Mouse (Mus musculus) heart, postnatal 4 days (tissue): ENCODE measurements around the gene R3hdm1. TPM values are rescaled to one million over a fixed set of nuclear protein-coding genes. Genes with fewer than 3 reads are reported as not detected.
A peak's percentile ranks its signal among the peaks of the same experiment; 100 is the strongest.
"Not testable (repeated sequence)": the region's sequence is repeated elsewhere in the genome, so short reads cannot be mapped to it uniquely, and the experiment has no call there.

ENCODE experiments used
- DNase-seq: peaks from one replicate; pipeline ENCODE4 v3.0.0; 2021
- total RNA-seq, 2 experiments: library from RNA; stranded (reverse); gene quantifications; 2 replicates each; pipeline ENCODE4 v1.2.3; 2021

The R3hdm1 gene
- total RNA-seq, result 10 to 100 TPM; 59.7 to 61.8 TPM

DNA sequence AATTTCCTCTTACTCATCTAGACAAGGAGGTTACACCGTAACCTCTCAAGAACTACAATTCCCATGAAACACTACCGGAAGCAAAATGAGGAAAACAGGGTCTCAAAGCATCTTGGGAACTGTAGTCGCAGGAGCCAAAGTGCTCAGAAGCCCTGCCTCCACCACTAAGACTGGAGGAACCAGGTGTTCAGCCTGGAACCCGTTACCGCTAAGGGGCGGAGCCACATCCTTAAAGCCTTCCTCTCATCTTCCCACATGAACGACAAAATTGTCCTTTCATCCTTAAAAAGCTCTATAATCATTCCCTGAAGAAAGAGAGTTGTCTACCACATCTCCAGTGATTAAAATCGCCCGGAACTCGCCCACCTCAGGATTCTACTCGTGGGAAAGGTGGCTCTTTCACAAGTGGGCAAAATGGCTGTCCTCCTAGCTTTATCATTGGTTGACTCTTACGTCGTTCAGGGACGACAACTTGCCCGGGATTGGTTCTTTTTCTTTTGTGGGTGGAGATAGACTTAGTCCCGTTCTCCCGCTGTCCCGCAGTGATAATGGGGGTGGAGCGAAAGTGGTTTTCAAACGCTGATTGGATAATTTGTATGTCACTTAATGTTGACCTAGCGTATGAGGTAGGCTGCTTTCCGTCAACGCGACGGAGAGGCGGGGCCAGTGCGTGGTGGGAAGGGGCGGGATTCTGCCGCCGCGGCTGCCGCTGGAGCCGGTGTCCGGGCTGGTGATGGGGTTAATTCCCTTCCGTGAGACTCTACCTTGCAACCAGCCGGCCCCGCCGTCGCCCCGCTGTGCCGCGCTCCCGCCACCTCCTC lies at the start of gene R3hdm1, which contains the start of gene Zranb3:
Gene R3hdm1, plus strand, starts transcription at position 661 of the 821 bp plus-strand sequence.
Gene Zranb3, minus strand, starts transcription at position 407 of the 821 bp plus-strand sequence.
- DNase-seq, result peak; percentile 97

DNA sequence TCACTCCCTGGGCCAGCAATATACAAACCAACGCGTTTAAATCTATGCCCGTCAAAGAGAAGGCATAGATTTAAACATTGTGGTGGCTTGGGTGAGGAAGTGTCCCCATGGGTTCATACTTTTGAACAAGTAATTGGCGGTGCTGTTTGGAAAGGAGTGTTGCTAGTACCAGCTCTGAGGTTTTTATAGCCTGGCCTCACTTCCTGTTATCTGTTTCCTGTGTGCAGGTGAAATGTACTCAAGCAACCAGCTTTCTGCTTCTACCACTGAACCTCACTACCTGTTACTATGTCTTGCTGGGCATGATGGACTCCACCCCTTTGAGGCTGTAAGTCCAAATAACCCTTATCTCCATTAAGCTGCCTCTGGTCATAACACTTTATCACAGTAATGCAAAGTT lies 45.8 kb upstream of the R3hdm1 start:
- DNase-seq, result no peak

DNA sequence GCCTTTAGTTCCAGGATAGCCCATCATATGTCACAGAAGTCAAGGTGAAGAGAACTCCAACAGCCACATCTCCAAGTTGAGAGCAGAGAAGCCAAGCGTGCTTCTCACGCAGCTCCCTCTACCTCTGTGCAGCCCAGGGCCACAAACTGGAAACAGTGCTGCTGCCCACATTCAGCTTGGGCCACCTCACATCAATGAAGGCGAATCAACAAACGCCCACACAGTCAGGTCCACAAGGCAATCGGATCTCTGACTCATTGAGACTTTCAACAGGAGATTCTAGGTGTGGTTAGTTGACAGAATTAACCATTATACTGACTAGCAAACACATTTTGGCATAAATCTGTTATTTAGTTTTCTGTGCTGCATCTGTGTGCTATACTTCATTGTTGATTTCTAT lies 44.5 kb upstream of the R3hdm1 start:
- DNase-seq, result no peak

DNA sequence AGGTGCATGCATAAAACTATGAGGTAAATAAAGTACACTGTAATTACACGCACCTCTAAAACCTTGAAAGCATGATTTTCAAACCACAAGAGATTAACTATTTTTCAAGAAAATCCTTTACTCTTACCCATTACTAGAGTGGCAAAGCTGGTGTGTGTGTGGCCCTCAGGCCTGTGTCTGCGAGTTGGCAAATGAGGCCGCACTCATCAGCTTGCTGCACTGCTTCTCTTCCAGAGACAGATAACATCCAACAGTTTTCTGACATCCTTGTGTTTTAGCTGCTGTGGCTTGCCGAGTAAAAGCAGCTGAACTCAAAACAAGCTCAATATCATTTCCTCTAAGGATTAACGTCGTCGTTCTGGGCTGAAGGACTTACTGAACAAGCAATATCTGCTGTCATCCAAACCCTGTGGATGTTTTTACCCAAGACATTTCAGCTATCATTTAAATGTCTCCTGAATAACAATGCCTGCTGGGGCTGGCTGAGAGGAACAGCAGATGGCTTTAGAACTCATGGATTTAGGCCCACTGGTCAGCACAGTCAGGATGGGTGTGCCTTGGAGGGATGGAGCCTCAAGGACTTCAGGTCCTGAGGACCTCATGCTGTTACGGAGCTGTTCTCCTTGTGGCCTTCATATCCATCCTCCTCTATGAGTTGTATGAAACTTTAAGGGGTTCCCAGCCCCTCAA lies 42.3 kb upstream of the R3hdm1 start:
- no peak for DNase-seq

DNA sequence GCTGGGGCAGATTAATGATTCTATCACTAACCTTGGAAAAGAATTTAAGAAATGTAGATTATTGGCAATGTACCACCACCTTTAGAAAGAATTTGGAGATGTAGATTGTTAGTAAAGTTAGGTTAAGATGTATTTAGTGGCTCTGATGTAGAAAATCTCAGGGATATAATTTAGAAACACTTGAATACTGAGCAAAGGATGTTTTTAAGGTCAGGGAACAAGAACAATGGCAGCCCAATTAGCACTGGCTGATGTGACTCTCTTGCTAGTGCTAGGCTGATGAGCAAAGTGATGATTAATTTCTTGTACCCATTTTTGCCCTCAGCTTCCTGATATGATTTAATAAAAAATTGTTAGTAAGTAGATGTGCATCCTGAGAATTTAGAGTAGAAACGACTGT lies 41.7 kb upstream of the R3hdm1 start:
- no peak for DNase-seq

DNA sequence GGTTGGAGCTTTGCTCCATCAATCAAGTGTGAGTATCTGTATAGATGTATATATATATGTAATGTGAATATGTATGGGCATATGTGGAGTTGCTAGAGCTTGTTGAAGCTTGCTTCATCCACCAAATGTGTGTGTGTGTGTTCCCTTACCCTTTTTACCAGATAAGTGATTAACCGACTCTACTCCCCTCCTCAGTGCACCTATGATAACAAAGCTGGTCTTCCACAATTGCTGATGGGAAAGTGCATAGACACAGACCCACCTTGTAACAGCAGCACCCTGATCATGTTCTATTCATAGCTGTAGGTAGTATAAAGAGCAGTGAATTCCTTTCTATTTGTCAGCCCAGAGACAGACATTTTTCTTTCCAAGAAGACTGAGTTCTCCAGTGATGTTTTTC lies 40.9 kb upstream of the R3hdm1 start:
- DNase-seq, result no peak

DNA sequence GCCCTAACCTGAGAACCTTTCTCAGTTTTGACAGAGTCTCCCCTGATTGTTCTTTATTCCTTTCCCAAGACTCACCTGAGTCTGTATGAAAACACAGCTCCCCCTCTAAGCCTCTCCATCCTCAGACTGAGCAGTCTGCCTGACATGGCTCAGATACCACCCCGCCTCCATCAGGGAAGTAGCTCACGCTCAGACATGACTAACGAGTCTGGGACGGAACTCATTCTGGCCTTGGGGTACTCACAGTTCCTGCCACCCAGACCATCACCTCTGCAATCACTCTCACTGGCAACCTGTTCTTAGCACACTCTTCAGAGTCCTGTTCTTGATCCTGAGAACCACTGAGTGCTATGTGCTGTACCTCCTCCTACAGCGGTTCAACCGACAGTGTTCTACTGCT lies 38.4 kb upstream of the R3hdm1 start:
- DNase-seq, result no peak

DNA sequence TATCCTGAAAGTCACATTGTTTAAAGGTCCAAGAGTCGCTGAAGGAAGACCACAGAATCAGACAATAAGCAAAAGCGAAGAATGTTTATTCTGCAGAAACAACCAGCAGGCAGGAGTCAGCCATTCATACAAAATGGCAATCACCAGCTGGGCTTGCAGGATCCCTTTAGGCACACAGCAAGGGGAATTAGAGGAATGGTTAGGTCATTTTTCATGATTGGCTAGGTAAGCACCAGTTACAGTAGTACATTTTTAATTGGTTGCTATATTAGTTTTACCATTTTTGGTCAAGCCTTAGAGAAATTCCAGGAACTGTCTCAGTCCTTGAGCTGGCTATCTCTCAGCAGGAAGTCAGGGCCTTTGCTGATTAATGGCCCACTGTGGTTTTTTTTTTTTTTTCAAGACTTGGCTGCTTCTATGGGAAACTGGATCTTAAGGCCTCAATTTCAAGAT lies 34.1 kb upstream of the R3hdm1 start:
- DNase-seq, result no peak

DNA sequence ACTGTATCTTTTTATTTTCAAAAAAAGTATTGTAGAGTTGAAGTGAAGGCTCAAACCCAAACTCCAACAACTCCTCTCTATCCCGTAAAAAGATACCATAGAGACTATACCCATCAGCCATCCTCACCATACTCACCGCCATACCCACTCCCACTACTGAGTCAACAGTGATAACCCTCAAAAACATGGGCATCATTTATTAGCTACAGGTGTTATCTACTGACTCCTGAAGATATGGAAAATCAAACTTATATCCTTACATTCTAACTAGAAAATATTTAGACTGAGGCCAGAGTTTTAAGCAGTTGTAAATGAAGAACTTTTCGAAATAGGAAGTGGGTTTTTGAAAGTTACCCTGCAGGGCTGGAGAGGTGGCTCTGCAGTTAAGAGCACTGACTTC lies 33.1 kb upstream of the R3hdm1 start:
- DNase-seq, result no peak

DNA sequence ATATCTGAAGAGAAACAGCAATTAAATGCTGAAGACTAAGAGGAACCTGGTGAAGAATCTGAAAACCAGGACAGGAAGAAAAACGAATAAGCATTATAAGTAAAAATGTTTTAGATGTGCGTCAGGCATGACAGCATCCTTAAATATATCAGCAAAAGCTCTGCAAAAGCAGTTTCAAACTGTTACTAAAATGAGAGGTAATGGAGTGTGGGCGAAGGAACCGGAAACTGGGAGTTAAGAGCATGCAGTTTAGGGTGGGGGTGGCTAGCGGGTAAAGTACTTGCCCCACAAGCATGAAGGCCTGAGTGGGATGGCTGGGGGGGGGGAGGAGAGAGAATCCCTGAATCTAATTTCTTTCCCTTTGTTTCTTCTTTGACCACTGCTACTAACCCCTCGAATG lies 30.1 kb upstream of the R3hdm1 start:
- DNase-seq, result no peak

DNA sequence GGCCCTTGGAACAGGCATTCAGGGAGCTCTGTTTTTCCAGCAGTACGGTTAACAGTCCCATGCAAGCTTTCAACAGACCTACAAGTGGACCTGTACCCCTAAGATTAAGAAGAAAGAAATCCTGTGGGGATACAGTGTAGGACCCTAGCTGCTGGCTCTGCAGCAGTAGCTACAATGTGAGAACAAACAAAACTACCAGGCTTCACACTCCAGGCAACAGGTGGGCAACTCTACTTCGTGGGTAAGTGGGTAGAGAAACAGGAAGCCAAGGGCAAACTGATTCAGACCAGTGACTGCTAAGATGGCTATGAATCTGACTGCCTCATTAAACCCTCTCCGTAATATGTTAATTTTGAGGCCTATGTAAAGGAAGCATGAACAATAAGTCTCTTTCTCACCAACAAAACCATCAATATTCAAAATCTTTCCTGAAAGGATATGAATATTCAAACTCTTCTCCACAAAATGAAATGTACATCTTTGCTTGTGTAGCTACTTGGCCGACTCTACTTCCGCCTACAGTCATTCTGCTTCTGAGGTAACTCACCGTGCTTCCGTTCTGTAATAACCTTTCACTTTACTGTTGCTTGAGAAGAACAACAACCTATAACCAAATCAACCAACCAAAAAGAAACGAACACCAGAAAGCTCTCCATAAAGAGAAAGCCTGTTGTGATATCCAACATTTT lies 26.2 kb upstream of the R3hdm1 start:
- no peak for DNase-seq

DNA sequence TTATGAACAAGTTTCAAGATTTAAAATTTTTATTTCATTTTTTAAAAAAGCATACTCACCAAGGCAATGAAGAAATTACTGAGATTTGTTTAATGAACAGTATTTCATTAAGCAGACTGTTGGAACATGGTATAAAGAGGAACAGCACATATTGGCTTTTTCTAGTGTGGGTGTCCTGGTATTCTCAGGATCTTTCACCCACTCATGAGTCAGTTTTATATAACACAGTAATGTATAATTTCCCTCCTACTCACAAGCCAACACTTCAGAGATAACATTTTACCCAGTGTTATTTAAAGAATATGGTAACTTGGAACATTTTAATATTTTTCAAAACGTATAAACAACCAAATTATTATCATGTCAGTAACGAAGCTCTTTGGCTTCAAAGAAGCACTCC lies 25.3 kb upstream of the R3hdm1 start:
- no peak for DNase-seq

DNA sequence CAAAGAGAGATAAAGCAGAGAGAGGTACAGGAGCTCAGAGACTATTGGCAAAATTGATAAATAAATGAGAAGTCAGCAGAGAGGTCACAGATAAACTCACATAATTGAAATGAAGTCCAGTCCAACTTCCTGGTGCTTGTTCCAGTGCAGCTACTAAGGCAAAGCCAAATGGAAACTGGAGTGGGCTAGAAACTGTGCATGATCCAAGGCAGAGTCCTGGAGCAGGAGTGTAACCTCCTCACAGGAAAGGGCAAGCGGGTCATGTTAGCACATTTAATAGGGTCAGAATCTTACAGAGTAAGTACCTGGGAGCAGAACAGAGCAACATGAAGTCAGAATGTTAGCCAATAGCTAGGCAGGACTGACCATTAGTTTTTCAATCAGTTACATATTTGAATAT lies 24.5 kb upstream of the R3hdm1 start:
- no peak for DNase-seq

DNA sequence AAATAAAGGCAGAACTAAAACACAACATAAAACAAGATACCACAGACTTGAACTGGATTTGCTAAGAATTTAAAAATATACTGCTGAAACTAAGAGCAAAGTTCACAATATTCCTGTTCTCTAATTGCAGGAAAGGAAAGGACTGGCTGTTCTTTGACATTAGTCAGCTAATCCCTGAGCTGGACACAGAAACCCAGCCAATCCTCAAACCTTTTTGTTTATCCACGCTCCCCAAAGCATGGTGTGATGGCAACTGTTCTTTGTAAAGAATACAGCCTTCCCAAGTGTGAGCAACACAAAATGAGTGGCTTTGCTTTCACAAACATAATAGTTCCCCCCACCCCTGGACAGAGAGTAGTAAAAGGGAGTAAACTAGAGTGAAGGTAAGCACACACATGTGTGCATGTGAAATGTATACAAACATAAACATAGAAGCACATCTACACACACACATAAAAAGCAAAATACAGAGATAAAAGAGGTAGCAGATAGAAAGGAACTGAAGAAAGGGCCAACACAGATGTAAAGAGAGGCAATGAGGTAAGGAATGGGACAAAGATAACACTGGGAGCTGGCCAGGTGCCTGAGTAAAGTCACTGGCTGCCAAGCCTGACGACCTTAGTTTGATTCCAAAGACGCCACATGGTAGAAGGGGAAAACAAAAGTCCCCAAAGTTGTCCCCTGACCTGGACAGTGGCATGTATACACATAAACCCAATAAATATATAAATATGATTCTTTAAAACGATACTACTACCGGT lies 22.0 kb upstream of the R3hdm1 start:
- DNase-seq, result peak; percentile 68

DNA sequence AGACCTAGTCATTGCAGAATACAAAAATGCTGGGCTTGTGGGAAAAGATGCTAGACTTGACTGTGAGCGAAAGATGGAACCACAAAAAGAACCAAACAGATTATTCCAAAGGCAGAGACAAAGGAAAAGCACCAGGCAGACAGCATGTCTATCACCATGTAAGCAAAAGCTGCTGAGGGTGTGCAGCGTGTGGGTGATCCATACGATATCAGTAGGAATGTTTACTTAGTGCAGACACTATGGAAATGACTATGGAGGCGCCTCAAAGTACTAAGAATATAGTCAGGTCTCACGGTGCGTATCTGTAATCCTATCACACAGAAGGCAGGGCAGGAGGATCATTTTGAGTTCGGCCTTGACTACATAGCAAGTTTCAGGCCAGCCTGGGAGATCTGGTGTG lies 21.2 kb upstream of the R3hdm1 start:
- no peak for DNase-seq

DNA sequence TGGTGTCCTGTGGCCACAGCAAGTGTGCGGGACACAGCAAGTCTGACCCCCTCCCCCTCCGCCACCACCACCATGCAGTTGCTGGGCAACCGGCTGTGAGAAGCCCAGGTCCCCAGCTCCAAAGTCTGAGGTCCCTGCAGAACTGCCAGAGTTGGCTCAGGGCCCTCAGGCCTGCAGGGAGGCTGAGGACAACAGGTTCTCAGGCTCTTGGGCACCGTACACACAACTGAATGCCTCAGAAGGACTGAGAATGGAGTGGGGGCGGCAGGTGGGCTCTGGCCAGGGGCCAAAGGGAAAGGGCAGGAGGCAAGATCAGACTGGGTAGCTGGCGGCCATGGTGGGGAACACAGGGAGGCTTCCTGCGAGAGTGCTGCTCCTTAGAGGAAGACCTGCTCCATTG lies 20.3 kb upstream of the R3hdm1 start:
- DNase-seq, result peak; percentile 29

DNA sequence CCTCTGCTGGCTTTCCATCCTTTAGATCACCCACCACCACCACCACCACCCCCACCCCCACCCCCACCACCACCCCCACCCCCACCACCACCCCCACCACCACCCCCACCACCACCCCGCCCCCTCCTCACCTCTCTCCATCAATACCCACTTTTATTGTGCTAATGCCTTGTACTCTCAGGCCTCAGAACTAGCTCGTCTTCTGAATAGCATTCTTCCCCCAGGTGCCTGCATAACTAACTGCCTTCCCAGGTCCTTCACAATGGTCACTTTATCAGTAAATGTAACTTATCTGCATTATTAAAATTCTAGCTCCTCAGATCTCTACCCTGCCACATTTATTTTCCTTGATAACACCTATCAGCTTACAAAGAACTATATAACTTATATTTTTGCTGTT lies 8.4 kb upstream of the R3hdm1 start:
- DNase-seq, result no peak

DNA sequence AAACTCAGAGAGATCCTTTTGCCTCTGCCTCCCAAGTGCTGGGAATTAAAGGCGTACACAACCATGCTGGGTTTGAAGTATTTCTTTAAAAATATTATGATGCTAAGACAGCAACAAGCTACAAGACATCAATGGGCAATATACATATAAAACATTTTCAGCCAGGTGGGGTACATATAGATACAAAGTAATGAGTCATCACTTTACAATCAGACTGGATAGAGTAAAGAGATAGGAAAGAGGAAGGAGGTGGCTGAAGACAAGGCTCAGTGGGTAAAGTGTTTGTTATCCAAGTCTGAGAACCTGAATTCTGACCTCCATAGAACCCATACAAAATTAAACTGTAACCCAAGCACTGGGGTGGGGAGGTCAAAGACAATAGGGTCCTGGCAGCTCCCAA lies 4.8 kb upstream of the R3hdm1 start:
- no peak for DNase-seq

DNA sequence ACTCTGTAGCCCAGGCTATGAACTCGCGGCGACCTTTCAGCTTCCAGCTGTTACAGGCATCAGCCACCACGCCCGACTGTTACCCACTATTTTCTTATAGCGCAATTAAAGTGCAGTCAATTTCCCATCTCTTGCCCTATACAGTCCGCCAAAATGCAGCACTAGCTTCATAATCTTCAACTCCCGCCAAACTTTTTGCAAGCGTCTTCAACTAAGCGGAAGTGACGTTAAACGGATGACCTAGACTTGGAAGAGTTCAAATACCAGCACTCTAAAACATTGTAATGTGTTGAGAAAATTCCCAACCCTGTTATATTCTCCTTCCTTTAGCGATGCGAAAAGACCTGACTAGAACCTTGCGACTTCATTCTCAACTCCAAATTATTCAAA lies 855 bp upstream of the R3hdm1 start:
- peak; percentile 41 for DNase-seq

DNA sequence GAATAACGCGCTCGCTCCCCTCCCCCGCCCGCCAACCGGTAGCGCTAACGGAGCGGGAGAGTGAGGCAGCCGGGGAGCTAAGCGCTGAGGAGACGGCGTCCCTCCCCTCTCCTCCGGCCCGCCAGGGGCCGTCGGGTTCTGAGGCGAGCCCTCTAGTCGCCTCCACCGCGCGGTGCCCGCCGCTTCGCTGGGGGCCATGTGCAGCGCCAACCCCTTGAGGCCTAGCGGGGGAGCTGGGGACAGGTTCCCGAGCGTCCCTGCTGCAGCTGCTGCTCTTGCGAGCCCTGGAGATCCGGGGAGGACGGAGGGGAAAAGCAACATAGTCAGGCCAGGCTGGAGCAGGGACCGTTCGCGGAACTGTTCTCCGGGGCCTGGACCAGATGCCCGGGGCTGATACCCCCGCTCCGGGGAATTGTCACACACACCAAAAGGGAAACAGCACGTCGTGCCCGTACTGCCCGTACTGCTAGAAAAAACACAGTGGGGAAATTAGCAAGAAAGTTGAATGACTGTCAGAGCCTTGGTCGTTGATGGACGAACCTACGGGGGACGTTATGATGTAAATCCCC lies 503 bp downstream of the R3hdm1 start:
- no peak for DNase-seq

DNA sequence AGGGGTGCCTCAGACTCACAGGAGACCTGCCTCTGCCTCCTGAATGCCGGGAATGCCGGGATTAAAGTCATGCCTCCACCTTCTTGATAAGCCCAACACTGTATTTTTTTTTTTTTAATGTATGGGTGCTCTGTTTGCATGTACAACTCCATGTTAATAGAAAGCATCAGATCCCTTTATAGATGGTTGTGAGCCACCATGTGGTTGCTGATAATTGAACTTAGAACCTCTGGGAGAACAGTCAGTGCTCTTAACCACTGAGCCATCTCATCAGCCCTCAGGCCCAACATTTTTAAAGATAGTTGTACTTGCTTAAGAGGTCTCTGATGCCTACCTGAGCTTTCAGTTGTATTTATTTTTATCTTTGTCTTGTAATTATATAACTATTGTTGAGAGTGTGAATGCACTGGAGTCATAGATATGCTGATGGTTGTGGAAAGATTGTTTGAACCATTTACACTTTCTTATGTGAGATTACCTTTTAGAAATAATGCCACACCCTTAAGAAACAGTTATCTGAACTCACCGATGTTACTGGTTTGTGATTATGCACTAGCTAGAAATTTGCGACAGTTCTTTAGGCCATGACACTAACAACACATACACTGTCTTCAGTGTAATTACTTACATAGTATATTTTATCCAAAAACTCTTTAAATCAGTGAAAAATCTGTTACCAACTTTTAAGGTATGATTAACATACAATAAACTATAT lies 18.0 kb downstream of the R3hdm1 start:
- no peak for DNase-seq

DNA sequence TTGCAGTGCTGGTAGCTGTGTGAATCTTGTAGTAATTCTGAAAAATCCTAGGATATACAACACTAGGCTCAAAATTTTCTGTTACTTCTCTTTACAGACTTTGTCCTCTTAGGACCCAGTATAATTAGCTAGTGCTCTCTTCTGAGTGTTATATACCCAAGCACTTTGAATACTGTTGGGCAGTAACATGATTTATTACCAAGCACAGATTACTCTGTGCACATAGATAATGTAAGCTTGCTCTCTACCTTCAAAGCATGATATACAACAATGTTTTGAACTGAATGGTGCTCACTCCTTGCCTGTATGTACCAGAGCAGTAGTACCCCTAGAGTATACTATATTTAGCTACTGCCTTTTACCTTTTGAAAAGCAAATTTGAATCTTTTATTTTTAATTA lies 33.1 kb downstream of the R3hdm1 start:
- not testable (repeated sequence) for DNase-seq
